Mouse (Mus musculus) forebrain, postnatal 0 days (tissue): ENCODE measurements at regions not wholly inside any gene's neighbourhood (a gene's known extent, or its start where the extent isn't known, plus 50 kb on each side); places are given as distances from the start of the nearest gene placed in this dataset.

Experiments
- ATAC-seq: fragments of 200-750 bp; cut with Nextera tagmentation; 2 replicates; pipeline ENCODE4 v1.8.0; 2017; ENCODE audit warnings: mild to moderate bottlenecking, moderate library complexity
- DNase-seq: peaks from one replicate; pipeline ENCODE4 v3.0.0-alpha.2; 2015
- H3K27ac ChIP-seq: fragments of 300-500 bp; sonication (generic); 2 replicates; pipeline ENCODE4 v1.5.1; 2014; ENCODE audit warnings: low read depth, mild to moderate bottlenecking, antibody characterized with exemption, low read length, moderate library complexity, mixed read lengths
- H3K27me3 ChIP-seq: fragments of 300-500 bp; sonication (generic); 2 replicates; pipeline ENCODE4 v1.6.1; 2014; ENCODE audit warnings: mild to moderate bottlenecking, low read length, mixed read lengths; ENCODE audit not compliant: insufficient read depth
- H3K36me3 ChIP-seq: fragments of 300-500 bp; sonication (generic); 2 replicates; pipeline ENCODE4 v1.6.1; 2014; ENCODE audit warnings: mild to moderate bottlenecking, moderate library complexity; ENCODE audit not compliant: insufficient read depth
- H3K4me1 ChIP-seq: fragments of 300-500 bp; sonication (generic); 2 replicates; pipeline ENCODE4 v1.6.1; 2014; ENCODE audit warnings: antibody characterized with exemption; ENCODE audit not compliant: insufficient read depth
- H3K4me2 ChIP-seq: fragments of 300-500 bp; sonication (generic); 2 replicates; pipeline ENCODE4 v1.6.1; 2014; ENCODE audit warnings: low read depth, mild to moderate bottlenecking, moderate library complexity
- H3K4me3 ChIP-seq: fragments of 300-500 bp; sonication (generic); 2 replicates; pipeline ENCODE4 v1.5.1; 2014; ENCODE audit warnings: low read depth, low read length, mixed read lengths
- H3K9ac ChIP-seq: fragments of 300-500 bp; sonication (generic); 2 replicates; pipeline ENCODE4 v1.6.1; 2014; ENCODE audit warnings: mild to moderate bottlenecking
- H3K9me3 ChIP-seq: fragments of 300-500 bp; sonication (generic); 2 replicates; pipeline ENCODE4 v1.6.1; 2016; ENCODE audit warnings: low read length
- CTCF ChIP-seq: sonication (generic); IDR thresholded peaks from 2 replicates; pipeline ENCODE4 v1.5.1; 2016; ENCODE audit warnings: antibody characterized with exemption, control low read depth, low read depth
- WGBS: fragments of 180-500 bp; shearing (Covaris S2); extraction: QIAGEN DNeasy Blood & Tissue Kit; methylation state at CpG from one replicate; pipeline ENCODE4 v1.1.7; 2014; 5-methylcytosine and 5-hydroxymethylcytosine counted together

- H3K27ac ChIP-seq: no peak overlapping the region
- no peaks in the 10 kb centered on the region for H3K36me3 ChIP-seq
- H3K27me3 ChIP-seq: no peaks in the 10 kb centered on the region
- 87% methylated on average over 3 of the region's 3 CpGs for WGBS
- no peak overlapping the region for H3K4me2 ChIP-seq
- H3K9ac ChIP-seq: no peak overlapping the region
- ATAC-seq: no peak
- no peaks in the 10 kb centered on the region for H3K4me1 ChIP-seq
- no peaks in the 10 kb centered on the region for H3K9me3 ChIP-seq
- H3K4me3 ChIP-seq: no peak overlapping the region
- TF ChIP-seq CTCF: no peak
- no peak for DNase-seq
Measured at GRCm38 (mm10) chr10:103673081-103673480, 305.5 kb downstream of the Slc6a15 start.

- Histone ChIP-seq H3K27ac (no peak overlapping the region), H3K36me3 (no peaks in the 10 kb centered on the region), H3K4me2 (no peak overlapping the region), H3K4me3 (no peak overlapping the region), H3K9me3 (no peaks in the 10 kb centered on the region), H3K9ac (no peak overlapping the region), H3K27me3 (no peaks in the 10 kb centered on the region), H3K4me1 (no peaks in the 10 kb centered on the region)
- no peak for TF ChIP-seq CTCF
- 96% methylated on average over 3 of the region's 3 CpGs for WGBS
- DNase-seq (no peak), ATAC-seq (no peak)
Measured at GRCm38 (mm10) chr10:103673765-103674164, 306.2 kb downstream of the Slc6a15 start.

GRCm38 (mm10) chr10:103692682-103693081, 325.1 kb downstream of the Slc6a15 start:
- no peak for DNase-seq
- H3K27ac ChIP-seq: no peak overlapping the region
- no peak overlapping the region for H3K4me3 ChIP-seq
- 40% methylated on average over 2 of the region's 2 CpGs for WGBS
- H3K27me3 ChIP-seq: no peaks in the 10 kb centered on the region
- H3K4me1 ChIP-seq: no peaks in the 10 kb centered on the region
- no peak overlapping the region for H3K4me2 ChIP-seq
- H3K9ac ChIP-seq: no peak overlapping the region
- H3K9me3 ChIP-seq: no peaks in the 10 kb centered on the region
- no peak for TF ChIP-seq CTCF
- no peak for ATAC-seq
- no peaks in the 10 kb centered on the region for H3K36me3 ChIP-seq

GRCm38 (mm10) chr10:103715080-103715725, 347.6 kb downstream of the Slc6a15 start:
- Histone ChIP-seq H3K9me3 (no peaks in the 10 kb centered on the region), H3K4me3 (no peak overlapping the region), H3K4me2 (no peak overlapping the region), H3K36me3 (no peaks in the 10 kb centered on the region), H3K27me3 (no peaks in the 10 kb centered on the region), H3K27ac (no peak overlapping the region), H3K4me1 (no peaks in the 10 kb centered on the region), H3K9ac (no peak overlapping the region)
- no peak for TF ChIP-seq CTCF
- ATAC-seq: no peak
- WGBS: 71% methylated on average over 3 of the region's 3 CpGs
- DNase-seq: no peak

- H3K4me1 ChIP-seq: no peaks in the 10 kb centered on the region
- DNase-seq (no peak), ATAC-seq (no peak)
- no peaks in the 10 kb centered on the region for H3K9me3 ChIP-seq
- no peaks in the 10 kb centered on the region for H3K27me3 ChIP-seq
- no peaks in the 10 kb centered on the region for H3K36me3 ChIP-seq
- 53% methylated on average over 8 of the region's 8 CpGs for WGBS
- TF ChIP-seq CTCF: no peak
- H3K9ac ChIP-seq: no peak overlapping the region
- no peak overlapping the region for H3K27ac ChIP-seq
- H3K4me3 ChIP-seq: no peak overlapping the region
- no peak overlapping the region for H3K4me2 ChIP-seq
Measured at GRCm38 (mm10) chr10:103718998-103719662, 351.5 kb downstream of the Slc6a15 start.

GRCm38 (mm10) chr10:103726680-103727079, 359.1 kb downstream of the Slc6a15 start:
- Histone ChIP-seq H3K27me3 (no peaks in the 10 kb centered on the region), H3K27ac (no peak overlapping the region), H3K4me1 (no peaks in the 10 kb centered on the region), H3K4me3 (no peak overlapping the region), H3K9me3 (no peaks in the 10 kb centered on the region), H3K9ac (no peak overlapping the region), H3K4me2 (no peak overlapping the region), H3K36me3 (no peaks in the 10 kb centered on the region)
- ATAC-seq (no peak), DNase-seq (no peak)
- no peak for TF ChIP-seq CTCF

GRCm38 (mm10) chr10:103731522-103731921, 363.9 kb downstream of the Slc6a15 start:
- DNase-seq: no peak
- Histone ChIP-seq H3K4me2 (no peak overlapping the region), H3K36me3 (no peaks in the 10 kb centered on the region), H3K4me1 (no peaks in the 10 kb centered on the region), H3K27ac (no peak overlapping the region), H3K9me3 (no peaks in the 10 kb centered on the region), H3K9ac (no peak overlapping the region), H3K4me3 (no peak overlapping the region), H3K27me3 (no peaks in the 10 kb centered on the region)
- WGBS: 11% methylated on average over 1 of the region's 1 CpGs
- no peak for TF ChIP-seq CTCF
- no peak for ATAC-seq
